In the genomic region with DNA sequence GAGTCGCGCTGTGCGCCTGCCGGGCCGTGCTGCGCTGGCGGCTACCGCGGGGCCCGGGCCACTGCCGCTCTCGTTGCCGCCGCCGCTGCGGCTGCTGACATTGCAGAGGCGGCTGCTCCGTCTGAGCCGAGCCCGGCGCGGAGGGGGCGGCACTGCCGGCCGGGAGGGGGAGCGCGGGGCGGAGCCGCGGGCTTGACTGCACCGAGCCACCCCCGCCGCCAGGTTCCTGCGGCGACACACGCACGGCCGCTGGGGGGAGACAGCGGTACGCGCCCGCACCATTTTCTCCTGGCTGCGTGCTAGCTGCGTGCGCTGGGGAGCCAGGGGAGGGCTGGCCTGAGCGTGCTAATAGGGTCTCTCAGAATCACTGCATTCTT, we compare ENCODE assay signal across 8 mouse cellular contexts. TPM values are rescaled to one million over a fixed set of nuclear protein-coding genes. Genes with fewer than 3 reads are reported as not detected.
DNase-seq lines count a peak whose midpoint lies in the region; ATAC-seq and TF ChIP-seq lines count a peak whose summit lies in the region.

TSS of gene Ube2ql1 (minus strand) at position 131 of the 377 bp plus-strand sequence.

- H3K4me3 ChIP-seq in hindbrain, embryonic 12.5 days: peak within 1 kb of the TSS; percentile 80
- peak within 1 kb of the TSS; percentile 4 for H3K4me3 ChIP-seq in lung, adult 2 months (replicated peaks; ENCODE audit: extremely low read depth, low read depth, low read length)

- no peaks in the 10 kb centered on the region for H3K9me3 ChIP-seq in hindbrain, embryonic 12.5 days (replicated peaks)

- CTCF ChIA-PET in Patski (lab: Charles Lee): no interaction called here

- peak within 1 kb of the TSS; percentile 90 for H3K27ac ChIP-seq in hindbrain, embryonic 12.5 days

- peak; percentile 97 for ATAC-seq in Patski
- ATAC-seq in hindbrain, embryonic 12.5 days (ENCODE audit: low FRiP score): peak; percentile 94

- H3K36me3 ChIP-seq in hindbrain, embryonic 12.5 days: no peaks in the 10 kb centered on the region

- DNase-seq in Patski (ENCODE audit: low read depth, low spot score): peak; percentile 25
- DNase-seq in cerebellum, postnatal 10 days: peak; percentile 97 to 98
- peak; percentile 74 to 91 for DNase-seq in frontal cortex, postnatal 25 days (ENCODE audit: low spot score in 2 of 2)
- peak; percentile 71 for DNase-seq in layer of hippocampus, adult 9-10 months (ENCODE audit: low spot score)
- DNase-seq in lung, adult 2 months: peak; percentile 65
- peak; percentile 81 for DNase-seq in ovary, adult 18-20 months (ENCODE audit: low spot score)
- DNase-seq in testis, postnatal 14 days (ENCODE audit: low spot score): peak; percentile 33

- peaks cover 23% of the 10 kb centered on the region for H3K27me3 ChIP-seq in Patski
- peaks cover 29% of the 10 kb centered on the region for H3K27me3 ChIP-seq in hindbrain, embryonic 12.5 days

- peak within 1 kb of the TSS; percentile 82 for H3K9ac ChIP-seq in hindbrain, embryonic 12.5 days

- peaks cover 34% of the 10 kb centered on the region for H3K4me1 ChIP-seq in hindbrain, embryonic 12.5 days
- no peaks in the 10 kb centered on the region for H3K4me1 ChIP-seq in lung, adult 2 months (ENCODE audit: control insufficient read depth, insufficient read depth, low read length)

- WGBS in hindbrain, embryonic 12.5 days: under 1% methylated on average over 42 of the region's 46 CpGs
- WGBS in lung, adult 2 months: 2% methylated on average over 46 of the region's 46 CpGs

- in situ Hi-C loops in Patski (cut with MboI; ENCODE audit: low pct_unique_long_range_greater_than_20kb): no loop called here

- no peak for TF ChIP-seq POLR2A in lung, adult 2 months (IDR thresholded peaks at IDR 0.05; ENCODE audit: borderline replicate concordance, extremely low read depth, low read depth, low read length)

- no peak for TF ChIP-seq CTCF in Patski (IDR thresholded peaks at IDR 0.05)
- TF ChIP-seq CTCF in lung, adult 2 months (IDR thresholded peaks at IDR 0.05; ENCODE audit: insufficient read depth, low read length): 0 out of 2 replicates have a peak, but pooled peaks have one; percentile 18

- peak within 1 kb of the TSS; percentile 91 for H3K4me2 ChIP-seq in hindbrain, embryonic 12.5 days (replicated peaks)

- POLR2A ChIA-PET in Patski (lab: Charles Lee): no interaction called here

RNA-seq across cellular contexts. Expression of gene Ube2ql1, which starts in this region (rescaled TPM):
- 4.4 TPM for polyA plus RNA-seq in Patski (2021)
- 16.4 and 18.2 TPM in 2 replicates for polyA plus RNA-seq in hindbrain, embryonic 12.5 days (2016; fragmentation: Nextera tagmentation; extraction: Ambion mirVana)
- polyA plus RNA-seq in lung, adult 2 months (2012; rRNA removed): 0.45 and 0.77 TPM in 2 replicates

Comparison
In these comparisons a context has a peak if more than half of its experiments do, and no peak if none do; other contexts are left out.
1. Peak in every context shown above with its lines: DNase-seq, ATAC-seq, H3K4me3 ChIP-seq and H3K27ac ChIP-seq.
2. Peak in DNase-seq and H3K4me3 ChIP-seq in lung, adult 2 months; RNA of the gene not detected or under 1 TPM.
3. DNase-seq: peak in every context shown above with its lines; median percentile 98 in cerebellum, postnatal 10 days; 82 in frontal cortex, postnatal 25 days; 81 in ovary, adult 18-20 months; 71 in layer of hippocampus, adult 9-10 months; 65 in lung, adult 2 months; 33 in testis, postnatal 14 days; 25 in Patski.